Mouse (Mus musculus): ENCODE data around the gene Prdx1. TPM values are rescaled to one million over a fixed set of nuclear protein-coding genes. Genes with fewer than 3 reads are reported as not detected.

The Prdx1 gene
- 588 and 627 TPM in 2 replicates for polyA plus RNA-seq (2015; fragmentation: Nextera tagmentation; extraction: Ambion mirVana)

GRCm38 (mm10) chr4:116685402-116686061, at the start of gene Prdx1:
Prdx1 (plus strand) TSS chr4:116685544.

GRCm38 (mm10) chr4:116650924-116651796, 34.2 kb upstream of the Prdx1 start, which contains the start of gene Akr1a1:
Akr1a1 (minus strand) TSS chr4:116651680.

GRCm38 (mm10) chr4:116708201-116708764, 22.9 kb downstream of the Prdx1 start, which contains the start of the genes Mmachc and Ccdc163:
Mmachc (minus strand) TSS chr4:116708406.
Ccdc163 (plus strand) TSS chr4:116708509.

DNA sequence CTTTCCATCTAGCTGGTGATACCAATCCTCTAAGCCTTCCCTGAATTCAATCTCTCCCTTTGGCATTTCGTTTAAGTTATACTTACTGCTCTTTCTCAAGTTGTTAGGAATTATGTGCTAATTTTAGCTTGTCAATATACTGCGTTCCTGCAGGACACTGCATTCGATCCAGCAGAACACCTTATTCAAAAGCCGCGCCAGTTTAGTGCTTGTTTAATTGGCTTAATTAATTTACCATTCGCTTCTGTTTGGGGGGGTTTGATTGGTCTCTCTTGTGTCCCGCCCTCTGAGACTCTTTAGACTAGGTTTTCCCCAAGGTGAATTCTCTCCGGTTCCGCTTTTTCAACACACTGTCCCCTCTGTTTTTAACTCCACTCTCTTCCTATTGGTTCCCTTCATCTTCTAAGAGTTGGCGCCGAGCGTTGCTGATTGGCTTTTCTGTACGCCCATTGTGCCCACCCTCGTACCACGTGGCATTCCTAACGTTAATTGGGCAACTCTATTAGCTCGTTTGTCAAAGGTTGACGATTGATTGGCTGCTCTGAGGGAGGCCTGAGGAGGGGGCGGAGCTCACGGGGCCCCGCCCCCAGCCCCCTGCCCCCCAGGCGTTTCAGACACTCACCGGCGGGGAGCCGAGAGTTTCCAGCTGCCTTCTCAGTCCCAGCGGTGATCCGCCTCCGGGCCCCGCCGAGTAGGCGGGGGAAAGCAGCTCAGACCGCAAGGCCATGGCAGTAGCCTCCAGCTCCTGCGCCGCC, 35.2 kb downstream of the Prdx1 start, which contains the start of gene Tesk2:
Gene Tesk2, plus strand, starts transcription at position 606 of the 755 bp plus-strand sequence.

Other genes with a start within 250 kb of the Prdx1 start
- gene Mast2, start 221.4 kb upstream of the Prdx1 start, polyA plus RNA-seq (2015; fragmentation: Nextera tagmentation; extraction: Ambion mirVana), result 5.7 and 6.3 TPM in 2 replicates
- 14.1 and 16.0 TPM in 2 replicates for gene Ipp, start 178.0 kb upstream of the Prdx1 start, polyA plus RNA-seq (2015; fragmentation: Nextera tagmentation; extraction: Ambion mirVana)
- 21.3 and 22.1 TPM in 2 replicates for gene Tmem69, start 129.6 kb upstream of the Prdx1 start, polyA plus RNA-seq (2015; fragmentation: Nextera tagmentation; extraction: Ambion mirVana)
- gene Gpbp1l1, start 127.9 kb upstream of the Prdx1 start, polyA plus RNA-seq (2015; fragmentation: Nextera tagmentation; extraction: Ambion mirVana), result 24.4 and 26.3 TPM in 2 replicates
- gene Ccdc17, start 88.9 kb upstream of the Prdx1 start, polyA plus RNA-seq (2015; fragmentation: Nextera tagmentation; extraction: Ambion mirVana), result 3.0 and 4.0 TPM in 2 replicates
- 83.2 and 97.0 TPM in 2 replicates for gene Nasp, start 57.6 kb upstream of the Prdx1 start, polyA plus RNA-seq (2015; fragmentation: Nextera tagmentation; extraction: Ambion mirVana)
- 323 and 372 TPM in 2 replicates for gene Akr1a1, start 33.9 kb upstream of the Prdx1 start, polyA plus RNA-seq (2015; fragmentation: Nextera tagmentation; extraction: Ambion mirVana)
- gene Mmachc, start 22.9 kb downstream of the Prdx1 start, polyA plus RNA-seq (2015; fragmentation: Nextera tagmentation; extraction: Ambion mirVana), result 9.2 and 10.0 TPM in 2 replicates
- 12.8 and 14.7 TPM in 2 replicates for gene Ccdc163, start 23.0 kb downstream of the Prdx1 start, polyA plus RNA-seq (2015; fragmentation: Nextera tagmentation; extraction: Ambion mirVana)
- 2.9 and 4.4 TPM in 2 replicates for gene Tesk2, start 35.4 kb downstream of the Prdx1 start, polyA plus RNA-seq (2015; fragmentation: Nextera tagmentation; extraction: Ambion mirVana)
- 18.5 and 20.7 TPM in 2 replicates for gene Toe1, start 122.1 kb downstream of the Prdx1 start, polyA plus RNA-seq (2015; fragmentation: Nextera tagmentation; extraction: Ambion mirVana)
- gene Mutyh, start 122.2 kb downstream of the Prdx1 start, polyA plus RNA-seq (2015; fragmentation: Nextera tagmentation; extraction: Ambion mirVana), result 4.3 and 4.6 TPM in 2 replicates
- gene Hpdl, start 136.2 kb downstream of the Prdx1 start, polyA plus RNA-seq (2015; fragmentation: Nextera tagmentation; extraction: Ambion mirVana), result 0.41 and 0.42 TPM in 2 replicates
- gene Zswim5, start 191.8 kb downstream of the Prdx1 start, polyA plus RNA-seq (2015; fragmentation: Nextera tagmentation; extraction: Ambion mirVana), result 0.06 and 0.10 TPM in 2 replicates